Mouse (Mus musculus): ENCODE data around the gene Iqcn.

DNA sequence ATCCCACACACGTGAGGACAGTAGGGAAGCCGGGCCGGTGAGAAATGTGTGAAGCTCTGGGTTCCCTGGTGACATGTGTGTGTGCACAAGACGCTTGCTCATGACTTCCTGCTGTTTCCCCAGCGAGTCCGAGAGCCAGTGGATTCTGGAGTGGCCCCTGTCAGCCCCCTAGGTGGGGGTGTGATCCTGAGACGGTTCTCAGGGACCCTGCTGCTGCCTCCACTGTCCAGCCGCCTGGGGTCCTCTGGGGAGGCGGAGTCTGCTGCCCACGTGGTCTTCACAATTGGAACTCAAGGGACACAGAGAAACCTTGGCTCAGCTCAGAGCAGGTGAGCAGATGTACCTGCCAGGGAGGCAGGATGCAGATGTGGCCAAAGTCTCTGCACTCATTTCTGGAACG lies 23.5 kb downstream of the Iqcn start:
- no peak for TF ChIP-seq GATA1 (IDR thresholded peaks at IDR 0.05; ENCODE audit: borderline replicate concordance, low read length)
- no peak for TF ChIP-seq FLI1 (IDR thresholded peaks at IDR 0.05; ENCODE audit: low read length)
